Mouse (Mus musculus): ENCODE results near the gene Timmdc1. TPM values are rescaled to one million over a fixed set of nuclear protein-coding genes. Genes with fewer than 3 reads are reported as not detected.

The Timmdc1 gene
- polyA plus RNA-seq, 1 experiment from 2014 or later: 29.6 TPM

GRCm38 (mm10) chr16:38452442-38453202 is 69.8 kb downstream of the Timmdc1 start, which contains the start of gene Adprh:
Gene Adprh (minus strand): TSS chr16:38452703.
- WGBS: under 1% methylated on average over 54 of the region's 61 CpGs
- H3K9me3 ChIP-seq (ENCODE audit: control insufficient read depth, low read length): no peaks in the 10 kb centered on the region
- H3K27me3 ChIP-seq (ENCODE audit: control insufficient read depth, insufficient read depth, low read length): no peaks in the 10 kb centered on the region
- DNase-seq (ENCODE audit: low spot score): peak; percentile 91
- H3K9ac ChIP-seq (ENCODE audit: low read length): peak within 1 kb of the TSS; percentile 95
- peaks cover 6% of the 10 kb centered on the region; the same call in 1 of the 2 replicates for H3K4me1 ChIP-seq (ENCODE audit: control insufficient read depth, insufficient read depth, low read length)
- peak within 1 kb of the TSS; percentile 69 for H3K27ac ChIP-seq (ENCODE audit: low read depth, low read length)
- peak; percentile 96 for ATAC-seq (ENCODE audit: insufficient read depth, low FRiP score, low TSS enrichment)
- H3K4me3 ChIP-seq (ENCODE audit: low read depth, low read length): peak within 1 kb of the TSS; percentile 62
- H3K4me2 ChIP-seq (ENCODE audit: low read depth): peak within 1 kb of the TSS; percentile 78
- H3K36me3 ChIP-seq (ENCODE audit: control insufficient read depth, insufficient read depth, low read length): peaks cover 4% of the 10 kb centered on the region

DNA sequence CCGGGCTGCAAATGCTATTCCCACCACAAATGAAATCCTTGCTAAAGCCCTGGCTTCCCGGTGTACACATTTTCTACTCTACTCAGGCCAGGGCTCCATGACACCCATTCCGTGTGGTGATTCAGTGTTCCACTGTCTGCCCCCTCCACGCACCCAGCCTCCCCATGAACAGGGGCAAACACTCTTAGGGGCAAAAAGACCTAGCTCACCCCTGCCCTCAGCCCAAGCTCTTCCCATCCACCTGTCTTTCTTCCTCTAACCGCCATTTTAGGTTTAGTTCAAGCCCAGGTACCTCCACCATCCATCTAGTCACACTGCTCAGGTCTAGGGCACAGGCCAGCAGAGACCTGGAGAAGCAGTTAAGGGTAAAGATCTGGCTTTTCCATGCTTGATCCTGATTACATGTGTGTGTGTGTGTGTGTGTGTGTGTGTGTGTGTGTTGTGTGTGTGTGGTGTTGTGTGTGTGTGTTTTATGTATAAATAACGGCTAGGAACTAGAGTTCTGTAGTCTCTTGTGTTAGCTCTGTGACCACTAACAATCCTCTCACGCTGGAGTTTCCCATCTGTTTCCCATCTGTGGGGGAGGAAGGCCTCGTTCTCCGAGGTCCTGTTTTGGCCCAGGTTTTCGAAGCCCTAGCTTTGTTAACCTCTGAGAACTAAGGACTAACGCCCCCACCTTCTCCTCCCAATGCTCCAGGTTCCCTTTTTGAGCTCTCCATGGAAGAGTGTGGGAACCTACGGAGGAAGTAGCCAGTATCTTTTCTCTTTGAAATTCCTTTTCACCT is 70.8 kb downstream of the Timmdc1 start:
- H3K4me1 ChIP-seq (ENCODE audit: control insufficient read depth, insufficient read depth, low read length): peaks cover 6% of the 10 kb centered on the region; the same call in 1 of the 2 replicates
- WGBS: 49% methylated on average over 12 of the region's 12 CpGs
- ATAC-seq (ENCODE audit: insufficient read depth, low FRiP score, low TSS enrichment) (no peak), DNase-seq (ENCODE audit: low spot score) (peak; percentile 15)
- H3K9ac ChIP-seq (ENCODE audit: low read length): peak overlapping the region; percentile 95
- peak overlapping the region; percentile 78 for H3K4me2 ChIP-seq (ENCODE audit: low read depth)
- no peaks in the 10 kb centered on the region for H3K27me3 ChIP-seq (ENCODE audit: control insufficient read depth, insufficient read depth, low read length)
- peak overlapping the region; percentile 62 for H3K4me3 ChIP-seq (ENCODE audit: low read depth, low read length)
- no peaks in the 10 kb centered on the region for H3K9me3 ChIP-seq (ENCODE audit: control insufficient read depth, low read length)
- no peak overlapping the region for H3K27ac ChIP-seq (ENCODE audit: low read depth, low read length)
- H3K36me3 ChIP-seq (ENCODE audit: control insufficient read depth, insufficient read depth, low read length): peaks cover 12% of the 10 kb centered on the region

GRCm38 (mm10) chr16:38450707-38451106 is 71.8 kb downstream of the Timmdc1 start:
- Histone ChIP-seq H3K27me3 (ENCODE audit: control insufficient read depth, insufficient read depth, low read length) (no peaks in the 10 kb centered on the region), H3K9me3 (ENCODE audit: control insufficient read depth, low read length) (no peaks in the 10 kb centered on the region), H3K9ac (ENCODE audit: low read length) (no peak overlapping the region), H3K4me1 (ENCODE audit: control insufficient read depth, insufficient read depth, low read length) (peaks cover 6% of the 10 kb centered on the region; the same call in 1 of the 2 replicates), H3K4me2 (ENCODE audit: low read depth) (no peak overlapping the region), H3K27ac (ENCODE audit: low read depth, low read length) (no peak overlapping the region), H3K4me3 (ENCODE audit: low read depth, low read length) (no peak overlapping the region), H3K36me3 (ENCODE audit: control insufficient read depth, insufficient read depth, low read length) (peaks cover 17% of the 10 kb centered on the region)
- WGBS: 94% methylated on average over 7 of the region's 7 CpGs
- no peak for DNase-seq (ENCODE audit: low spot score)
- no peak for ATAC-seq (ENCODE audit: insufficient read depth, low FRiP score, low TSS enrichment)

- H3K36me3 ChIP-seq (ENCODE audit: control insufficient read depth, insufficient read depth, low read length): peaks cover 32% of the 10 kb centered on the region
- H3K9ac ChIP-seq (ENCODE audit: low read length): no peak overlapping the region
- no peaks in the 10 kb centered on the region for H3K27me3 ChIP-seq (ENCODE audit: control insufficient read depth, insufficient read depth, low read length)
- no peak overlapping the region for H3K27ac ChIP-seq (ENCODE audit: low read depth, low read length)
- peaks cover 6% of the 10 kb centered on the region; the same call in 1 of the 2 replicates for H3K4me1 ChIP-seq (ENCODE audit: control insufficient read depth, insufficient read depth, low read length)
- H3K9me3 ChIP-seq (ENCODE audit: control insufficient read depth, low read length): no peaks in the 10 kb centered on the region
- no peak for ATAC-seq (ENCODE audit: insufficient read depth, low FRiP score, low TSS enrichment)
- no peak overlapping the region for H3K4me2 ChIP-seq (ENCODE audit: low read depth)
- no peak for DNase-seq (ENCODE audit: low spot score)
- H3K4me3 ChIP-seq (ENCODE audit: low read depth, low read length): no peak overlapping the region
- 94% methylated on average over 12 of the region's 12 CpGs for WGBS
Measured at GRCm38 (mm10) chr16:38448458-38448857, 74.0 kb downstream of the Timmdc1 start.

Other genes starting within 250 kb of the Timmdc1 start
- gene Nr1i2, start 227.8 kb downstream of the Timmdc1 start, polyA plus RNA-seq (2014; fragmentation: Nextera tagmentation; extraction: Ambion mirVana): not detected in 2 replicates
- gene Maats1, start 180.5 kb downstream of the Timmdc1 start, polyA plus RNA-seq (2014; fragmentation: Nextera tagmentation; extraction: Ambion mirVana): 0.19 and 0.27 TPM in 2 replicates
- 113 and 118 TPM in 2 replicates for gene Cox17, start 175.7 kb downstream of the Timmdc1 start, polyA plus RNA-seq (2014; fragmentation: Nextera tagmentation; extraction: Ambion mirVana)
- gene Gm21987, start 175.6 kb downstream of the Timmdc1 start, polyA plus RNA-seq (2014; fragmentation: Nextera tagmentation; extraction: Ambion mirVana): not detected in 2 replicates
- 1.2 and 1.3 TPM in 2 replicates for gene Popdc2, start 160.5 kb downstream of the Timmdc1 start, polyA plus RNA-seq (2014; fragmentation: Nextera tagmentation; extraction: Ambion mirVana)
- 0.20 and 0.23 TPM in 2 replicates for gene Pla1a, start 89.5 kb downstream of the Timmdc1 start, polyA plus RNA-seq (2014; fragmentation: Nextera tagmentation; extraction: Ambion mirVana)
- gene Adprh, start 70.0 kb downstream of the Timmdc1 start, polyA plus RNA-seq (2014; fragmentation: Nextera tagmentation; extraction: Ambion mirVana): 143 and 144 TPM in 2 replicates
- gene Cd80, start 67.1 kb downstream of the Timmdc1 start, polyA plus RNA-seq (2014; fragmentation: Nextera tagmentation; extraction: Ambion mirVana): 0.54 and 0.72 TPM in 2 replicates
- gene Poglut1, start 27.6 kb upstream of the Timmdc1 start, polyA plus RNA-seq (2014; fragmentation: Nextera tagmentation; extraction: Ambion mirVana): 69.8 and 70.4 TPM in 2 replicates
- gene Tmem39a, start 36.0 kb upstream of the Timmdc1 start, polyA plus RNA-seq (2014; fragmentation: Nextera tagmentation; extraction: Ambion mirVana): 94.3 and 96.1 TPM in 2 replicates
- gene Arhgap31, start 190.6 kb upstream of the Timmdc1 start, polyA plus RNA-seq (2014; fragmentation: Nextera tagmentation; extraction: Ambion mirVana): 7.7 and 8.7 TPM in 2 replicates
- 21.5 and 23.7 TPM in 2 replicates for gene B4galt4, start 219.6 kb upstream of the Timmdc1 start, polyA plus RNA-seq (2014; fragmentation: Nextera tagmentation; extraction: Ambion mirVana)

Measured in neural tube, embryonic 11.5 days (tissue).